Mouse (Mus musculus) gastrocnemius, adult 8-10 months (tissue): ENCODE measurements around the gene Pcgf3. TPM values are rescaled to one million over a fixed set of nuclear protein-coding genes. Genes with fewer than 3 reads are reported as not detected.
"Not testable (repeated sequence)": the region's sequence is repeated elsewhere in the genome, so short reads cannot be mapped to it uniquely, and the experiment has no call there.

ENCODE experiments used
- DNase-seq, 2 experiments: peaks; one replicate each; pipeline ENCODE4 v3.0.0; 2022; ENCODE audit warnings: low spot score in 2 of 2
- total RNA-seq, 4 experiments: library from RNA; stranded (reverse); gene quantifications; 2 replicates each; pipeline ENCODE4 v1.2.4; 2022

Pcgf3 gene
- total RNA-seq, 4 experiments from 2014 or later = 28.4 to 38.8 (median 33.3) TPM

DNA sequence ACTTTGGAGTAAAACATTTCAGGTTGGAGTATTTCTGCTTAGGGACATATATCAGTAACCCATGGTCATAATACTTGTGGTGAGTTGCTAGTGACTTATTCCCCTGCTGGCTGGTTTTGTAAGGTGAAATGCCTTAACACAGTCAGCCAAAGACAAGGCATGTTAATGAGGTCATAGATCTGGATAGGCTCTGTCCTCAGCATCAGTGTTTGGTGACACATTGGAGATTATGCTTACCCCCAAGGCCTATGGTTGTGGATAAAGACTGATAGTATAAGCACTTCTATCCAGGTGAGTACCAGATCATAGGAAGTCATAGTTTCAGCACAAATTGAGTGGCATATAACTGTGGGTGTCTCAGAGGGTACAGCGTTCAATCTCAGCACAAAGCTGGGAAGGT, 5.6 kb downstream of the Pcgf3 start:
- no peak for DNase-seq

DNA sequence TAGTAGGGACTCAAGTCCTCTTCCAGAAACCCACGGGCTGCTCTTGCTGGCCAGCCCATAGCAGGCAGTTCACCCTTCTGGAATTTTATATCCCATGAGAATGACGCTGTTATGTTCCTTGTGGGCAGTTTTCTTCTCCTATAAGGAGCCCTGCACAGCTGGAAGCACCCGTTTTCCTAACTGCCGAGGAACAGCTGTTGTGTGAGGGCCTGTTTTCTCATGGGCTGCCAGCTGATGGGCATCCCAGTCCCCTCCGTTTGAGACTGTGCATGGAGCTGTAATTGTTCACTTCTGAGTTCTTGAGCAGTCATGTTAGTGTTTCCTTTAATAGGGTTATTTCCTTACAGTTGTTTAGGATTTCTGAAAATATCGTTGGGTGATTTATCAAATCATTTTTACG, 8.6 kb downstream of the Pcgf3 start:
- no peak for DNase-seq

DNA sequence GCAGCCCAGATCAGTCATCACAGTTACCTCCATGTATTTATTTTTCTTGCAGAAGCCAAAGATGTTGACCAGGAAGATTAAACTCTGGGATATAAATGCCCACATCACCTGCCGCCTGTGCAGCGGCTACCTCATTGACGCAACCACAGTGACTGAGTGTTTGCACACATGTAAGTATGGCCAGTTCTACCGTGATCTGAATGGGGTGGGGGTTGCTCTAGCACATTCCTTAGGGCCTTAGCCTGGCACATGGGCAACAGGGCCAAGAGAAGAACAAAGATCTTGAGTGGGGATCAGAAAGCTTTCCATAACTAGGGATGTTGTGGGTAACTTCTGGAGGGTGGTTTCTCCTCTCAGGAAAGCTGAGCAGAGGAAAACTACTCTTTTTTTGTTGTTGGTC, 12.7 kb downstream of the Pcgf3 start:
- DNase-seq = no peak

DNA sequence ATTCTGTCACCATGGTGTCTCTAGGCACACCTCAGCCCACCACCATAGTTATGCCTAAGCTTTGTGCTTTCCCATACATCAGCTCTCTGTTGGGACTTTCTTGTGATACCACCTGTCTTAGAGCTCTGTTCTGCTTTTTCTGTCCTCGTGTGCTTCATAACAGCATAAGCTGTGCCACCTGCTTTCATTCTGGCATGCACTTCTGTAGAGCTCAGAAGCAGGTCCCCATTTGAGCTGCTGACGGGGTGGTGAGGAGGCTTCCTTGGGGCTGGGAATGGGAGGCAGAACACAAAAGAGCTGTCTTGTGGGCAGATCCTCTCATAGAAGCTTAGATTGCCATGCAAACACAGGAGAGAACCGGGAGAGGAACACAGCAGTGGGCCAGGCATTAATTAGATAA, 14.9 kb downstream of the Pcgf3 start:
- DNase-seq = no peak

DNA sequence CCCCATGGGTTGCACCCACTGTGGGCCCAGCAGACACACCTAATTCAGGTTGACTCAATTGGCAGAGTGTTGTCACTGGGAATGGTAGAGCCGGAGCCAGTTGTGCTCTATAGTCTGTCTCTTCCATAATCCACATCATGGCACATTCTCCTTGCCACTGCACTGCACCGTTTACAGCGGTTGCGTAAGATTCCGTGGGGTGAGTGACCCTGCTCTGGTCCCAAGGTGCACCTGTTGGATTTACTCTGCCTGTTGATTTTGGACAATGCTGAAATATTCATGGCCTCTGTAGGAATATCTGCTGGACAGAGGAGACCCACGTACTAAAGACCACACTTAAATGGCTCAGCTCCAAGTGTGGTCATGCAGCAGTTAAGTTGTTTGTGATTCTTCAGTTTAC, 22.0 kb downstream of the Pcgf3 start:
- no peak for DNase-seq

DNA sequence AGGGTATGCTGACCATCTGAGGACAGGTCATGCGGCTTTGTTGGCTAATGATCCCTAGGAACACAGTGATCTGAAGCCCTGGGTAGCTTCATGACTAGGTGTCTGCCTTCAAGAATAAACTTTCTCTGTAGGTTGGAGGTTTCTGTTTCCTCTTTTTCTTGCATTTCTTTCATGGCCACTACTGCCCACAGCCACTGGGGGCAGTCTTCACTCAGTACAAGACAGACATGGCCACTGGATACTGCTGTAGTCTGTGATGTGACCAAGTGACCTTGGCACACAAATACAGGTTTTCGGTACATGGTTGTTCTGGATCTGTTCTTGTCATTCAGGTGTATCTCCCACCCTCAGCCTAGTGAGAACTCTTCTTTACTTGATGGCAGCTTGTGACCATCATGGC, 24.2 kb downstream of the Pcgf3 start:
- DNase-seq = no peak

DNA sequence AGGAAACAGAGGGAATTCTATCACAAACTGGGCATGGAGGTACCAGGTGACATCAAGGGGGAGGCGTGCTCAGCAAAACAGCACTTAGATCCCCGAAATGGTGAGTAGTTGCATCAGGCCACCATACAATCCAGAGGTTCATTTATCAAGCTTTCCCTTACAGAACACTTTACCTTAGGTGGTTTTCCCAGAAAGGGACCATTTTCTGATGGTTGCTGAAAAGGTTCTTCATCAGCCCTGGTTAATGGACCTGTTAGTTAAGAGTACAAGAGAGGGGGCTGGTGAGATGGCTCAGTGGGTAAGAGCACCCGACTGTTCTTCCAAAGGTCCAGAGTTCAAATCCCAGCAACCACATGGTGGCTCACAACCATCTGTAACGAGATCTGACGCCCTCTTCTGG, 25.1 kb downstream of the Pcgf3 start:
- DNase-seq = not testable (repeated sequence)

DNA sequence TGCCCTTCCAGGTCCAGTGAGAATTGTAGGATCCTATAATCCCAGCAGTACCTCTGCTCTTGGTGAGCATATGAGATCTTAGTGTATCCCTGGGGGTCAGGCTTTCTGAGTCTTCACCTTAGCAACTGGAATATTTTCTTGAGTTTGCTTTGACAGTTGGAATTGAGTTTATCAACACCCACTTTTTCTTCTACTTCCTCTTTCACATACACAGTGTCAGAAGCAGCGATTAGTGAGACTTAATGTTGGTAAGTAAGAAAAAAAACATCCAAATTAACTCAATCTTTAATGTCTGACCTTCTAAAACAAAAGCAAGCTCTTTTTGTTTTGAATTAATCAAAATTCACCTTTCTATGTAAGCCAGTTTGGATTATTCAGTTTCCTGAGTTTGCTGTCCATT, 40.5 kb downstream of the Pcgf3 start:
- no peak for DNase-seq

DNA sequence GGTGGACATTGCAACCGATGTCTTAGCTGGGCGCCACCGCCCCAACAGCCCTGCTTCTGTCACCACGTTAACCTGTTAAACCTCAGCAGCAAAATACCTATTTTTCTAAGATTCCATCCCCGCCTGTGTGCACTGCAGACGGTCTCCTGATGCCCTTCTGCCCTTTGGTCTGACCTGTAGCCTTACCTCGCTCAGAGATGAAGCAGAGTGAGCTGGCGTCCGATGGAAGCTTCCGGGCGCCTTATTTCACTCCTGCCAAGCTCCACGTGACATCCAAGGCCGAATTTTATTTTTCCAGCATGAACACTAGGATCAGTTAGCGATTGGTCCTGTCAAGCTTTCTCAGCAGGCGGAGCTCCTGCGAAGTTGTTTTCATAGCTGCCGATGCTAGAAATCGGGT, 41.3 kb downstream of the Pcgf3 start:
- no peak for DNase-seq

DNA sequence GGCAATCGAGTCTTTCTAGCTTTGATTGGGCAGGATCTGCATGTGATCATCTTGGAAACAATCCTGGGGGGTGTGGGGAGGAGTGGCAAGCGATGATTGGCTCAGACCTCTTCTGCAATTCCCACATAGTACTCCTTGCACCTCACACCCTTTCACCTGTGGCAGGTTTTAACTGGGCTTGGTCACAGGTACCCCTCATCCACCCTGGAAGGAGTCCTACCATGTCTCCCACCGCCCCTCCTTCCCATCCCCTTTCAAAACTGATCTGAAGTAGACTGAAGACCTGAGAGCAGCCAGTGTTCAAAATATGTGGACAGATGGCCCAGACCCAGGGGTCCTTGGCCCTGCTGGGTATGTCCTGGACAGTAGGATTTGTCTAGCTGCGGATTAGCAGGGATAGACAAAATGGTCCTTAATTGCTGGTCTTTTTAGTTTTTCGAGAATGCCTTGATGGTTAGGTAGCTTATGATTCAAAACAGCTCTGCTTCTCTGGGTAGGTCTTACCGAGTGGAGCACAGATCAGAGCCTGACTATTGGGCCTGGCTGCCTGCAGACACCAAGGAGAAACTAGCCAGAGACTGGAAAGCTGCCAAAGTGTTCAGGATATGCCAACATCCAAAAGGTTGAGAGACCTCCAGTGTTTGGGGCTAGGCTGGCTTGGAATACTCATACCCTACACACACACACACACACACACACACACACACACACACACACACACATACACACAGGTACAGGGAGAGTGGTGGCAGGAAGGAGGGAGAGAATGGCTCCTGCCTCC, 54.7 kb downstream of the Pcgf3 start:
- no peak for DNase-seq

DNA sequence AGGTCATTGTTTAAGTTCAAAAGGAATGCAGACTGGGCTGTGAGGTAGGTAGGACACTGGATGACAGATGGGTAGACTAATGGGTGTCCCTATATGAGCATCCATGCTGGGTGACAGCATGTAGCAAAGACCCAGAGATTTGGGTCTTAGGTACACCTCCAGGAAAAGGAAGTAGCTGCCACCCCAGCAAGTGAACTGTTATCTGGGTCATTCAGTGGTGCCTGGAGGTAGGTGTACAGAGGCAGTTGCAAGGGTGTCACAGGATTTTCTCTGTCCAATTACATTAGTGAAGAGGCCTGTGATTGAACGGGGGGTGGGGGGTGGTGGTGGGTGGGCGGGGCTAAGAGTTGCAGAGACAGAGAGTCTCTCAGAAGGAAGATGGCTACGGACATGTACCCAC, 55.6 kb downstream of the Pcgf3 start:
- DNase-seq = no peak

DNA sequence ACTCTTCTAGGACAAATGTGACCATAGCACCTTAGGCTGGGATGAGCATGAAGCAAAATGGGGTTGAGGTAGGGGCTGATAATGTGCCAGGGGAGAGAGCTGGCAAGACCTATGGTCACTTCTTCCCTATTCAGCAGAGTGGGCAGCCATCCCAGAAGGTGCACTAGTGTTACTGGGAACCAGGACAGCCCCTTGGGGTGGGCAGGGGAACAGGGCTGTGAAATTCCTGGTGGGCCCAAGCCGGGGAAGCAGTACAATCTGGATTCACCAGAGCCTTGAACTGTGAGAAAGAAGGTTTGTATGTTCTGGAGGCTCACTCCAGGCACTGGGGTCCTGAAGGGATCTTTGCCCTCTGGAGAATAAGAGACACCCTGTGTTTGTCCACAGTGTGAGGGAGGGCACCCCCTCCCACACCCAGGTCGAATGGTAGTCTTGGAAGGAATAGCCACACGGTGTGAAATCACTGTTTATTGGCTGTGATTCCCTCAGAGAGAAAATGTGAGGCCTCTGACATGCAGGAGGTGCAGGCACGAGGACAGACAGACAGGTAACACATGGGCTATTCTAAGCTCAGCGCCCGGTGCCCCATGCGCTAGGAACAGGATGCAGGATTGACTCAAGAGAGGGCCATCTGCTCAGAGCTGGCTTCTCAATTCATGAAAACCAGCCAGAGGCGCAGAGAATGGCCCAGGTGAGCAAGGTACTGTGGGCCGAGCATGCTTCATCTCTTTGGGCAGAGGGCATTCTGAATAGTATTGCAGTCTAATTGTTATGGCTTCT, 57.3 kb downstream of the Pcgf3 start:
- DNase-seq = no peak

DNA sequence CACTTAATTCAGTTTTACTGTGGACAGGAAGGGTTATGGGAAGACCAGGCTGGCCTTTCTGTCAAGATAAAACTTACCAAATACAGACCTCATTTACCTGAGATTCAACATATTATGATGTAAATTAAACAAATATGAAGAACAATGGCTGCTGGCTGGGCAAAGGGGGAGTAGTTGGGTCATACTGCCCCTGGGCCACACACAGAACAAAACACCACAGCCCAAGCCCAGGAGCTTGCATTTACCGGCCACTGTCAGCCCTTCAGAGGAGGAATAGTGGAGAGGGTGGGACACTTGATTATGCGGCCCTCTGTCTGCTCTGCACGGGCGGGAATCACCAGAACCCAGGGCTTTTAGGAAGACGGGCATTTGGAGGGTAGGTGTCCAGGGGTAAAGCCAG, 57.9 kb downstream of the Pcgf3 start:
- no peak for DNase-seq

DNA sequence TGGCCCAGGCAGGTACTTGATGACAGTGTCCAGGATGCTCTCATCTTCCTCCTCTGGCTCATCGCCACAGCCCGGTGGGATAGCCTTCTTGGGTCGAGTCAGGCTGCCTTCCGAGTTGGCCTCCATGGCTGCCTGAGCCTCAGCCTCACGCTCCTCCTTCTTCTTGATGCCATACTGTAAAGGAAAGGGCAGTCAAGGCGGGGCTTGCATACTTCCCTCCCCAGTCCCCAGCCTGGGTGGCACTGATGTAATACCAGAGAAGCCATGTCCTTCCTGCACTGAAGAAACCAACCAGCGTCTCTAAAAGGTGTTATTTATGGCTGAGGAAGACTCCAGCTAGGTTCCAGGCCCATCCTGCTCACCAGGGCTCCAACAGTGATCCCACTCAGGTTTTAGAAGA, 59.1 kb downstream of the Pcgf3 start:
- DNase-seq = no peak

DNA sequence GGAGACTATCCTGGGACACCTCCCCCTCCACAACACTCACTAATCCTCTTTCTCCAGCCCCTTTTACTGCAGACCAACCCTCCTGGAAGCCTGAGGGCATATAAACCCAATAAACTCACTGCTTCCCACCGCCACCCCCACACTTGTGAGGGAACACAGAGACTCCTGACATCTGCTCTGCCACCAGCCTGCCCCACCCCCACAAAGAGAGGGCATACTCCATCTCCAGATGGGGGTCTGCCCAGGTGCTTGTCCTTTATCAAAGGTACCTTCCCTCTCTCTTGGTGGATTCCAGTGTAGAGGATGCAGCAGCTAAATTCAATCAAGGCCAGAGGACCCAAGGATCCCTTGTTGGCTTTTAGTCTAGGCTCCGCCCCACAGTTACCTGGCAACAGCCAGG, 60.0 kb downstream of the Pcgf3 start:
- no peak for DNase-seq

DNA sequence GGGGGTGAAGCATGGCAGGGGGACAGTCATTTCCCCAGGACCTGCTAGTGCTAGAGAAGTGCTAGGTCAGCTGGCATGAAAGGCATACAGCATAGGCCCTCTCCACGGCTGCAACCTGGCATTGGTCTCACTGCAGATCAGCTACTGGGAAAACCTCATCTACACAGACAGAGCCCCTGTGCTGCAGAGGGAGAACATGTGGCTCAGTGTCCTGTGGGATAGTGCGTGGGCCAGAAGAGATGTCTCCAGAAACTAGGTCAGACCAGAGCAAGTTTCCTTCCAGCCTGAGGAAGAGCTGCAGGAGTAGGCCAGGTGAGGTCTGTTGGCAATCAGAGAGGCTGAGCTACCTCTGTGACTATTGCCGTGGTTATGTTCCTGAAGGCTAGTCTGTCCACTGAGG, 60.9 kb downstream of the Pcgf3 start:
- DNase-seq = no peak

DNA sequence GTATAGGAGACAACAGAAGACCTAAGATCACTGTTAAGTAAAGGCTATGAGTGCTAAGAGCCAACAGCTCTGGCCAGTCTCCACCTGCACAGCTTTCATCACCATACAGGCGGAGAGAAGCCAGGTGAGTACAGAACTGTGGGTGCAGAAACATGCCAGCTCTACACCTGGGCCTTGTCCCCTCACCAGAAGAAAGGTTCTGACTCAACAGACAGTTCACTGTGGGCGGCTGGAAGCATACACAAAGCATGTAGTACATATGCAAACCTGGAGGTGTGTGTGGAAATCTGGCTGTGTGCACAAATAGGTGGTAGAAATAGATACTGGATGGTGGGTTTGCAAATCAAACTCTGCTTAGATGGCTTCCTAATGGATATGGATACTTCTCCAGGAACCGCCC, 61.6 kb downstream of the Pcgf3 start:
- no peak for DNase-seq

DNA sequence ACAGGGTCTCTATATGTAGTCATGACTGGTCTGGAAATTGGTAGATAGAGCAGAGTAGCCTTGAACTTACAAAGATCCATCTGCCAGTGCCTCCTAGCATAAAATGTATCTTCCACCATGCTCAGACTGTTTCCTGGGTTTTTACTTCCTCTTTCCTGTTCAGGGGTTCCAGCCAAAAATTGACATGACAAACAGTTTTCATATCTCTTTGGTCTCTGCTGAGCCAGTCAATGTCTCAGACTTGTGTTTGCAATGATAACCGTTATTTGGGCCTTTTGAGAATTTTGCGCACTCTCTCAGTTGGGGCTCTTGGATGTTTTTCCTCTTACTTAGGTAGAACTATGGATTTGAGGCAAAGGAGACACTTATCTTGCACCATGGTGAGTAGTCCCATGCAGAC, 73.2 kb downstream of the Pcgf3 start:
- DNase-seq = no peak

DNA sequence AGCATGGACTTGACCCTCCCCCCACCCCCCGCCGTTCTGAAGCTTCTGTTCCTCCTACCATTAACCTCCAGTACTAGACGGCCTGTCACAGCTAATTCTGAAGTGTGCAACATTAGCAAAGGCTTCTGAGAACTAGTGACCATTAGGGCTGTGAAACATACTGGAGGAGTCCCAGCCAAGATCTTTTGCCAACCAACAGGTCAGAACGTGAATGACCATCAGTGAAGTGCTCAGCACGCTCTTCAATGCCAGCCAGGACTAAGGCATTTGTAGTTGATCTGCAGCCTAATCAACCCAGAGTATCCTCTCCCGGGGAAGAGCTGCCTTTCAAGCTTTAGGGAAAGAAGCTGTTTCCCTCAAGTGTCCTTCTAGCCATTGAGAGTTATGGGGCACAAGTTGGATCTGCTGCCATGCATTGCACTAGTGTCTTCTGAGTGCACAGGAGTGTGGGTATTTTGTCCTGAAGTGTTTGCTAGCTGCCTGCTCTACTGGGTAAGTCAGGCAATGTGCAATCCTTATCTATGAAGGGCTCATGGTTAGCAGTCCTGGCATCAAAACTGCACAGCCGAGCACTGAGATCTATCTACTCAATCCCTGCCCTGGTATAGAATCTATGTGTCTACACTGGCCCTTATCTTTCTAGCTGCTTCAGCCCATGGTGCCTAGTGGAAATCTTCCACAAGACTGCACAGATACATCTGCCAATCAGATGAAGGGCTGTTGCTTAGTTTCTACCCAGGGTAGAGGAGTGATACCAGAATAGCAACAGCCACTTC, 82.7 kb downstream of the Pcgf3 start:
- DNase-seq = no peak

DNA sequence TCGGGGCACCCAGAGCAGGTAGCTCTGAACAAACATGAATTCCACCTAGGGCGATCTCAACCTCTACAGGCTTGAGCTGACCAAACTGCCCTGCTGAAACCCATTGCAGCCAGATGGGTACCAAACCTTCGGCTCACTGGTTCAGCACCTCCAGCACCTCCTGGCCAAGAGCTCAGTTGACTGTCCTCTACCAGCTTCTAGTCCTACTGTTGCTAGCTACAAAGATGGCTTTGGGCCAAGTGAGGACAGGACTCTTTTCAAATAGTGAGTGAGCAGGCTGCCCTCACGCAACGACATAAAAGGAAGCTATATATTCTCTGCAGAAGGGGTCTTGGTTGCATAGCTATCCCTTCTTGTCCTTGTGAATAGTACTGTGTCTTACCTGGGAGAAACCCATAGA, 86.6 kb downstream of the Pcgf3 start:
- no peak for DNase-seq

DNA sequence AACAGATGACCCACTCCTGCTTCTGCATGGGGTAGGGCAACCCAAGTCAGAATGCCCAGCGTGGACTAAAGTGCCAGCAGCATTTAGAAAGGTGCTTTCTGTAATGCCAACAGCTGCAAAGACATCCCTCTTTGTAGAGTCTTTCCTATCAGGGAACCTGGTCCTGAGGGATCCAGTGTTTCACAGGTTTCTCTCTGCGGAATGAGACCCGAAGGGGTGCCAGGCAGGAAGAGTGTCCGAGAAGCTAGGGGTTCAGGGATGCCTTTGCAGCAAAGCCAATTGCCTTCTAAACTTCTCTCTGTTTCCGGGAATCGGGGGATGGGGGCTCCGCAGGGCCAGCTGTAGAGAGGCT, 88.1 kb downstream of the Pcgf3 start:
- no peak for DNase-seq

DNA sequence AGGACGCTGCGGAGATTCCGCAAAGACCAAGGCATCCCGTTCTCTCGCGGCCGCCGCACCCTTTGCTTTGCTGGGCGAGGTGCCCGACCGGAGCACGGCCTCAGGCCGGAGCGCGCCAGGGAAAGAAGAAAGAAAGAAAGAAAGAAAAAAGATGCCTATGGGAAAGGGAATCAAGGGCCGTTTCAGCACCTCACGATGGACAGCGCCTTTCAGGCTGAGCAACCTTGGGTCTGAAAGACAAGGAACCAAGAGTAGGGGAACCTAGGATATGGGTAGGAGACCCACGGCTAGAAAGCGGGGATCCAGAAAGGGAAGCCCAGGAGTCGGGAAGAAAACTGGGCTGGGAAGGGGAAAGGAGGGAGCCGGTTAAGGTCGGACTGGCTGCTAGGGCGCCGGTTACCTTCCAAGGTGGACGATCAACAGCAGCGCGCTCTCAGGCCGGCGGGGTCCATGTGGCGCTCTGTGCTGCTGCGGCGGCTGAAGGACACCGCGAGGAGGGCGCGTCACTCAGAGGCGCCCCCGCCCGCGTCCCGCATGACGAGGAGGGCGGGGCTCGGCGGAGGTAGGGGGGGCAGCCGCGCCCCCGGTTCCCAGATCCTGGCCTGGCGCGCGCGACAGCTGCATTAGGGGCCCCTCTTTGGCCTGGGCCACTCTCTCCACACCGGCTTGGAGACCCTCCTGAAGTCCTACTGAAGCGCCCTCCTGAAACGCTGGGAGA, 88.6 kb downstream of the Pcgf3 start, which contains the start of gene Cplx1:
Cplx1 (minus strand) TSS at position 536 of the 718 bp plus-strand sequence.
- no peak for DNase-seq
